In genomic region chr7:105477841-105478240, GRCm38 (mm10) we compare ENCODE assay signal across 9 mouse cellular contexts. TPM values are rescaled to one million over a fixed set of nuclear protein-coding genes. Genes with fewer than 3 reads are reported as not detected.
DNase-seq lines count a peak whose midpoint lies in the region; ATAC-seq and TF ChIP-seq lines count a peak whose summit lies in the region.
"Had no signal": no experiment of that assay in that cellular context is flagged by ENCODE, and none has a peak within 500 bp of the region (broad histone marks: within the 10 kb centered on the region; RNA-seq: fewer than 3 reads in every experiment).

No protein-coding gene starts in this region.

- no peak for ATAC-seq in liver, embryonic 11.5 days (replicated peaks; ENCODE audit: low FRiP score)

- 62% methylated on average over 3 of the region's 3 CpGs for WGBS in liver, adult 2 months
- 61% methylated on average over 3 of the region's 3 CpGs for WGBS in liver, embryonic 11.5 days

- TF ChIP-seq POLR2A in liver, adult 2 months (IDR thresholded peaks at IDR 0.05; ENCODE audit: extremely low read depth, insufficient read depth, low read length) = no peak

- peak; percentile 55 for TF ChIP-seq CTCF in liver, adult 2 months (IDR thresholded peaks at IDR 0.05; ENCODE audit: low read depth, low read length)

- H3K4me3 ChIP-seq in liver, adult 2 months (ENCODE audit: insufficient read depth, low read depth, low read length) = no peak overlapping the region
- no peak overlapping the region for H3K4me3 ChIP-seq in liver, embryonic 11.5 days (ENCODE audit: low read depth, low read length)
- H3K4me3 ChIP-seq: embryonic facial prominence, embryonic 12.5 days had no signal

- no peak overlapping the region for H3K9ac ChIP-seq in liver, adult 2 months (ENCODE audit: low read depth, low read length)
- H3K9ac ChIP-seq in liver, embryonic 11.5 days (ENCODE audit: low read depth, low read length) = no peak overlapping the region
- H3K9ac ChIP-seq: embryonic facial prominence, embryonic 12.5 days had no signal

- H3K36me3 ChIP-seq in liver, adult 2 months (ENCODE audit: control insufficient read depth, insufficient read depth, low read length) = no peaks in the 10 kb centered on the region
- no peaks in the 10 kb centered on the region for H3K36me3 ChIP-seq in liver, embryonic 11.5 days (ENCODE audit: control insufficient read depth, insufficient read depth, low read length)
- H3K36me3 ChIP-seq: embryonic facial prominence, embryonic 12.5 days had no signal

- H3K27ac ChIP-seq in liver, adult 2 months (replicated peaks; ENCODE audit: insufficient read depth, low read depth, low read length) = no peak overlapping the region
- no peak overlapping the region for H3K27ac ChIP-seq in liver, embryonic 11.5 days (ENCODE audit: low read depth, low read length)
- H3K27ac ChIP-seq: embryonic facial prominence, embryonic 12.5 days had no signal

- H3K4me1 ChIP-seq in liver, adult 2 months (ENCODE audit: control insufficient read depth, insufficient read depth, low read length) = peaks cover 2% of the 10 kb centered on the region; the same call in 1 of the 2 replicates
- H3K4me1 ChIP-seq in liver, embryonic 11.5 days (replicated peaks; ENCODE audit: control insufficient read depth, insufficient read depth, low read length) = peaks cover 5% of the 10 kb centered on the region

- no peaks in the 10 kb centered on the region for H3K9me3 ChIP-seq in liver, embryonic 11.5 days (ENCODE audit: control insufficient read depth, low read length)
- H3K9me3 ChIP-seq: embryonic facial prominence, embryonic 12.5 days had no signal

- no peaks in the 10 kb centered on the region for H3K79me2 ChIP-seq in liver, adult 2 months (ENCODE audit: control insufficient read depth, insufficient read depth, low read length)

- peak; percentile 48 for DNase-seq in liver, adult 2 months (ENCODE audit: extremely low read depth, low read depth, low spot score)
- DNase-seq in liver, embryonic 11.5 days (ENCODE audit: low spot score) = no peak
- peak; percentile 28 for DNase-seq in MN1 (ENCODE audit: low spot score)
- DNase-seq in cerebellum, postnatal 14 days = peak; percentile 61 to 70
- peak; percentile 78 for DNase-seq in heart, adult 8-10 months (ENCODE audit: low spot score)
- peak; percentile 63 to 64 for DNase-seq in kidney, postnatal 25 days
- DNase-seq in lung, postnatal 10 days = peak; percentile 72
- no peak for DNase-seq in T-cell, adult 2 months (ENCODE audit: low spot score)

- H3K4me2 ChIP-seq in liver, embryonic 11.5 days = no peak overlapping the region
- H3K4me2 ChIP-seq: embryonic facial prominence, embryonic 12.5 days had no signal

- peaks cover 7% of the 10 kb centered on the region for H3K27me3 ChIP-seq in liver, adult 2 months (ENCODE audit: control insufficient read depth, insufficient read depth, low read length)
- H3K27me3 ChIP-seq in liver, embryonic 11.5 days (replicated peaks; ENCODE audit: control insufficient read depth, insufficient read depth, low read length) = peaks cover 17% of the 10 kb centered on the region

RNA-seq across cellular contexts. Expression of gene Cavin3, which starts 4.3 kb away (rescaled TPM):
- total RNA-seq in liver, adult 2 months (2014; rRNA removed) = 0.67 and 1.1 TPM in 2 replicates
- polyA plus RNA-seq in liver, adult 2 months (2012; rRNA removed) = 1.3 and 1.4 TPM in 2 replicates
- polyA plus RNA-seq in liver, embryonic 11.5 days (2014; fragmentation: Nextera tagmentation; extraction: Ambion mirVana) = 16.8 and 17.8 TPM in 2 replicates
- 10 to 100 TPM; 15.1 to 19.7 (median 17.4) TPM for total RNA-seq in heart, adult 8-10 months (2022)

RNA-seq across cellular contexts. Expression of gene Cckbr, which starts 52.3 kb away (rescaled TPM):
- not detected in 2 replicates for total RNA-seq in liver, adult 2 months (2014; rRNA removed)
- not detected in 2 replicates for polyA plus RNA-seq in liver, adult 2 months (2012; rRNA removed)
- polyA plus RNA-seq in liver, embryonic 11.5 days (2014; fragmentation: Nextera tagmentation; extraction: Ambion mirVana) = 0.05 TPM in 1 of 2 replicates, not detected in the other
- total RNA-seq in heart, adult 8-10 months (2022) = not detected

Comparison
In these comparisons a context has a peak if more than half of its experiments do, and no peak if none do; other contexts are left out.
1. DNase-seq: peak in liver, adult 2 months (single experiment), MN1 (single experiment), cerebellum, postnatal 14 days (2 of 2), heart, adult 8-10 months (single experiment), kidney, postnatal 25 days (2 of 2) and lung, postnatal 10 days (single experiment); none in liver, embryonic 11.5 days (single experiment) and T-cell, adult 2 months (single experiment).